Mouse (Mus musculus) neural tube, embryonic 13.5 days (tissue): ENCODE data around the gene Sel1l2. TPM values are rescaled to one million over a fixed set of nuclear protein-coding genes. Genes with fewer than 3 reads are reported as not detected.

Experiments used
- ATAC-seq: fragments of 200-750 bp; cut with Nextera tagmentation; 2 replicates; pipeline ENCODE4 v1.8.0; 2017; ENCODE audit warnings: low read depth, mild to moderate bottlenecking, moderate TSS enrichment, moderate library complexity
- H3K27ac ChIP-seq: fragments of 300-500 bp; sonication (generic); replicated peaks from 2 replicates; pipeline ENCODE4 v1.5.1; 2015; ENCODE audit warnings: moderate library complexity, mild to moderate bottlenecking, inconsistent platforms
- H3K27me3 ChIP-seq: fragments of 300-500 bp; sonication (generic); 2 replicates; pipeline ENCODE4 v1.6.1; 2015; ENCODE audit warnings: mild to moderate bottlenecking, inconsistent platforms
- H3K36me3 ChIP-seq: fragments of 300-500 bp; sonication (generic); 2 replicates; pipeline ENCODE4 v1.6.1; 2015; ENCODE audit warnings: mild to moderate bottlenecking, inconsistent platforms
- H3K4me1 ChIP-seq: fragments of 300-500 bp; sonication (generic); replicated peaks from 2 replicates; pipeline ENCODE4 v1.6.1; 2015; ENCODE audit warnings: inconsistent platforms
- H3K4me2 ChIP-seq: fragments of 300-500 bp; sonication (generic); 2 replicates; pipeline ENCODE4 v1.6.1; 2015; ENCODE audit warnings: inconsistent platforms, mild to moderate bottlenecking, moderate library complexity
- H3K4me3 ChIP-seq: fragments of 300-500 bp; sonication (generic); 2 replicates; pipeline ENCODE4 v1.5.1; 2015; ENCODE audit warnings: mild to moderate bottlenecking, inconsistent platforms
- H3K9ac ChIP-seq: fragments of 300-500 bp; sonication (generic); 2 replicates; pipeline ENCODE4 v1.6.1; 2015; ENCODE audit warnings: moderate library complexity, mild to moderate bottlenecking, inconsistent platforms
- H3K9me3 ChIP-seq: fragments of 300-500 bp; sonication (generic); 2 replicates; pipeline ENCODE4 v1.6.1; 2016; ENCODE audit warnings: inconsistent platforms
- WGBS: fragments of 180-500 bp; shearing (Covaris S2); methylation state at CpG from one replicate; pipeline ENCODE4 v1.1.7; 2015; 5-methylcytosine and 5-hydroxymethylcytosine counted together
- polyA plus RNA-seq: library from polyadenylated mRNA; unstranded; fragments of >200 nt; fragmentation: Nextera tagmentation; extraction: Ambion mirVana; gene quantifications from 2 replicates; pipeline ENCODE4 v1.2.1, GENCODE M21; 2015

Sel1l2 gene
- polyA plus RNA-seq = not detected in 2 replicates

DNA sequence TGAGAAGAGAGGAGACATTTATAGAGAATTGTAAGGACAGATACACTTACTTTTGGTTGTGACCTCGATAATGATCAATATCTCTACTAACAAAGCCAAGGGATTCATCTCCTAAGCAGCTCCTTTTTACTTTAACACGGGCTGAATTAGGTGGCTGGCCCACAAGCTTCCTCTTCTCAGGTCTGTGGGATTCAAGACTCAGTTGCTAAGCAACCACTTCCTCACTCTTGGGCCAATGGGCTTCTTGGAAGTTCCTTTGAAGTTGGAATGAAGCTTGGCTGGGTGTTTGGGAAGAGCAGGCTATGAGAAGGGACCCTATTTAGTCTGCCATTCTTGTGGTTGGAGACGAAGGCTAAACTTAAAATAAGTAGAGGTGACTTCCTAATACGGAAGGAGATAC is at the start of gene Sel1l2:
Gene Sel1l2 (minus strand): TSS at position 182 of the 400 bp plus-strand sequence.
- H3K27ac ChIP-seq = no peak within 1 kb of the TSS
- WGBS = 34% methylated on average over 4 of the region's 4 CpGs
- no peak for ATAC-seq
- H3K4me2 ChIP-seq = no peak within 1 kb of the TSS
- H3K4me1 ChIP-seq = no peaks in the 10 kb centered on the region
- H3K4me3 ChIP-seq = no peak within 1 kb of the TSS
- H3K9ac ChIP-seq = no peak within 1 kb of the TSS
- no peaks in the 10 kb centered on the region for H3K36me3 ChIP-seq
- no peaks in the 10 kb centered on the region for H3K27me3 ChIP-seq
- no peaks in the 10 kb centered on the region for H3K9me3 ChIP-seq

DNA sequence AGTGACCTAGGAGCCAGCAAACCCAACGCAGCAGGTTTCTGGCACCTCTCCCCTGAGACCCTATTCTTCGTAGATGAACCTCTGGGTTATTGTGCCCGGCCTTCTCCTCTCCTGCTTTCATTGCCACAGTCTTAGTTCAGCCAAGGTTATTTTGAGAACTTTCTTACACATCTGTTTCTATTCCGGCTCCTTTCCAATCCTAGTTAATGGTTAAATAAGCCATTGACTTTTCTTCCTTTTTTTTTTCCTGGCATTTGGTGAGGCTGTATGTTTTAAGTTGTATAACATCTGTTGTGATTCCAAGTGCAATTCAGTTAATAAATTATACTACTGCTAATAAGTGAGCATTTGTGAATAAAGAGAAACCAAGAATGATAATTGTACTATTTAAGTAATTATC is 49.6 kb upstream of the Sel1l2 start:
- Histone ChIP-seq H3K4me2 (no peak overlapping the region), H3K36me3 (no peaks in the 10 kb centered on the region), H3K4me1 (no peaks in the 10 kb centered on the region), H3K4me3 (no peak overlapping the region), H3K27ac (no peak overlapping the region), H3K9me3 (no peaks in the 10 kb centered on the region), H3K9ac (no peak overlapping the region), H3K27me3 (no peaks in the 10 kb centered on the region)
- WGBS = 73% methylated on average over 4 of the region's 4 CpGs
- ATAC-seq = no peak

DNA sequence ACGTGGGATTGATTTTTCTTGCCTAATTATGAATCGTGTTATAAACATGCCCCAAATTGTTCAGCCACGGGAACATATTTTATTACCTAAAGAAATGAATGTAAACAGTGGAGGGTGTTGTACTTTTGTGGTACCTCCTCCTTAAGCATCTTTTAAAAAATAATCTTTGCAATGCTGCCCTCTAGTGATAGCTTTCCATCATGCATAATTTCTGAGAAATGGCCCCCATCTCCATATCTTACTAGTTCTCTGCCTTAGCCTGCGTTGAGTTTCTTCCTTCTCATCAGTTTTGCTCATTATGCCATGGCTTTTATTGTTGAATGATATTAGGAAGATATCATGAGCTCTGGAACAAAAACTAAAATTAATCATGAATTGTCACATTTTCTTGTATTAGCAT is 37.8 kb upstream of the Sel1l2 start:
- H3K27me3 ChIP-seq = no peaks in the 10 kb centered on the region
- H3K4me3 ChIP-seq = no peak overlapping the region
- no peak overlapping the region for H3K27ac ChIP-seq
- no peaks in the 10 kb centered on the region for H3K9me3 ChIP-seq
- H3K4me2 ChIP-seq = no peak overlapping the region
- no peak for ATAC-seq
- no peak overlapping the region for H3K9ac ChIP-seq
- 20% methylated on average over 4 of the region's 4 CpGs for WGBS
- no peaks in the 10 kb centered on the region for H3K36me3 ChIP-seq
- H3K4me1 ChIP-seq = no peaks in the 10 kb centered on the region

- ATAC-seq = no peak
- Histone ChIP-seq H3K9ac (no peak overlapping the region), H3K27ac (no peak overlapping the region), H3K4me3 (no peak overlapping the region), H3K4me2 (no peak overlapping the region), H3K27me3 (no peaks in the 10 kb centered on the region), H3K36me3 (no peaks in the 10 kb centered on the region), H3K9me3 (no peaks in the 10 kb centered on the region), H3K4me1 (no peaks in the 10 kb centered on the region)
Measured at GRCm38 (mm10) chr2:140425844-140426243, 36.3 kb upstream of the Sel1l2 start.

- WGBS = under 1% methylated on average over 39 of the region's 58 CpGs
- H3K4me2 ChIP-seq = peak overlapping the region; percentile 90
- no peaks in the 10 kb centered on the region for H3K27me3 ChIP-seq
- H3K4me3 ChIP-seq = peak overlapping the region; percentile 80
- H3K27ac ChIP-seq = peak overlapping the region; percentile 81
- peaks cover 14% of the 10 kb centered on the region for H3K4me1 ChIP-seq
- H3K36me3 ChIP-seq = no peaks in the 10 kb centered on the region
- no peaks in the 10 kb centered on the region for H3K9me3 ChIP-seq
- peak; percentile 88 for ATAC-seq
- H3K9ac ChIP-seq = peak overlapping the region; percentile 84
Measured at GRCm38 (mm10) chr2:140395744-140396231, 6.3 kb upstream of the Sel1l2 start.

DNA sequence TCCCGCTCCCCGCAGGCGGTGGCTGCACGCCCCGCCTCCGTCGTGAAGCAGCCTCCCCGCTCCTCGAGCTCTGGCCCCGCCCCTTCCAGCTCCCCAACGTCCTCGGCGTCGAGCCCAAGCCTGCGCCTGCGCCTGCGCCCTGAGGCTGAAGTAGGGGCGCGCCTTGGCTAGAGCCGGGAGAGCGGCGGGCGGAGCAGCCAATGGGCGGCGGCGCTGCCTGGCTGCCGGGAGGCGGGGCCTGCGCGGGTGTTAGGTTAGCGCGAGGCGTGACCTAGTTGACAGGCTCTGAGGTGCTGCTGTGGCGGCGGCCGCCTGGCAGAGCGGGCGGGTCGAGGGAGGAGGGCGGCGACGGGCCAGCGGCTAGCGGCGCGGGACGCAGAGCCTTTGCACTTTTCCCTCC is 5.7 kb upstream of the Sel1l2 start, which contains the start of gene Macrod2:
Gene Macrod2 (plus strand): TSS at position 131 of the 400 bp plus-strand sequence.
- H3K4me1 ChIP-seq = peaks cover 14% of the 10 kb centered on the region
- peak; percentile 100 for ATAC-seq
- H3K36me3 ChIP-seq = no peaks in the 10 kb centered on the region
- H3K4me3 ChIP-seq = peak within 1 kb of the TSS; percentile 80
- H3K4me2 ChIP-seq = peak within 1 kb of the TSS; percentile 90
- peak within 1 kb of the TSS; percentile 84 for H3K9ac ChIP-seq
- H3K27me3 ChIP-seq = no peaks in the 10 kb centered on the region
- under 1% methylated on average over 47 of the region's 47 CpGs for WGBS
- no peaks in the 10 kb centered on the region for H3K9me3 ChIP-seq
- peak within 1 kb of the TSS; percentile 81 for H3K27ac ChIP-seq

- Histone ChIP-seq H3K9ac (no peak overlapping the region), H3K36me3 (no peaks in the 10 kb centered on the region), H3K27ac (no peak overlapping the region), H3K27me3 (no peaks in the 10 kb centered on the region), H3K9me3 (no peaks in the 10 kb centered on the region), H3K4me3 (no peak overlapping the region), H3K4me2 (no peak overlapping the region), H3K4me1 (no peaks in the 10 kb centered on the region)
- ATAC-seq = no peak
- WGBS = 84% methylated on average over 1 of the region's 1 CpGs
Measured at GRCm38 (mm10) chr2:140364804-140365203, 24.7 kb downstream of the Sel1l2 start.

DNA sequence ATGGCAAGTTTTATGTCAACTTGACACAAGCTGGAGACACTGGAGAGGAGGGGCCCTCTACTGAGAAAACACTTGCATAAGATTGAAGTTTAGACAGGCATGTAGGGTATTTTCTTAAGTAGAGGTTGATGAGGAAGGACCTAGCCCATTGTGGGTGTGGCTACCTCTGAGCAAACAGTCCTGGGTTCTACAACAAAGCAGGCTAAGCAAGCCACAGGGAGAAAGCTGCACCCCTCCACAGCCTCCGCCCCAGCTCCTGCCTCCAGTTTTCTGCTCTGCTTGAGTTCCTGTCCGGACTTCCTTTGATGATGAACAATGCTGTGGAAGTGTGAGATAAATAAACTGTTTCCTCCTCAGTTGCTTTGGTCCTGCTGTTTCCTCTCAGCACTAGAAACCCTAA is 29.6 kb downstream of the Sel1l2 start:
- WGBS = 65% methylated on average over 2 of the region's 2 CpGs
- no peak overlapping the region for H3K4me2 ChIP-seq
- no peaks in the 10 kb centered on the region for H3K9me3 ChIP-seq
- no peak overlapping the region for H3K27ac ChIP-seq
- H3K27me3 ChIP-seq = no peaks in the 10 kb centered on the region
- no peaks in the 10 kb centered on the region for H3K36me3 ChIP-seq
- ATAC-seq = no peak
- H3K9ac ChIP-seq = no peak overlapping the region
- H3K4me1 ChIP-seq = no peaks in the 10 kb centered on the region
- H3K4me3 ChIP-seq = no peak overlapping the region

DNA sequence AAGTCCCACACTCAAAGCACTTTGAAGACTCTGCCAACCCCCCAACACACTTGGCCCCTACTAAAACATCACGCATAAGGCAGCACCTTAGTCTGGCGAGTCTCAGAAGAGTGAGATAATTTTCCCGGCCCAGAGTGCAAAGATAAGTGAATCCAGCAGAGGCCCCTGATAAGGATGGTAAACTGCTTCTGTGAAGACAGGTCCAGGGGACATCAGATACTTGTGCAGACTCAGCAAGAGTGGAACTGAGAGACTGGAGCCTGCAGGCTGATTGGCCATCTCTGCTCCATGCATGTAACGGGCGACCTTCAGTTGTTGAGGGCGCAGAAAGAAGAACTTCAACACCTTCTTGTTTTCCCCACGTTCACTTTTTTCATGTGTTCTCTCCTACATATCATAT is 47.1 kb downstream of the Sel1l2 start:
- Histone ChIP-seq H3K4me2 (no peak overlapping the region), H3K9ac (no peak overlapping the region), H3K27me3 (no peaks in the 10 kb centered on the region), H3K4me3 (no peak overlapping the region), H3K27ac (no peak overlapping the region), H3K9me3 (no peaks in the 10 kb centered on the region), H3K36me3 (no peaks in the 10 kb centered on the region), H3K4me1 (no peaks in the 10 kb centered on the region)
- WGBS = 90% methylated on average over 7 of the region's 7 CpGs
- no peak for ATAC-seq

GRCm38 (mm10) chr2:140330508-140331306 is 58.8 kb downstream of the Sel1l2 start:
- Histone ChIP-seq H3K4me1 (no peaks in the 10 kb centered on the region), H3K36me3 (no peaks in the 10 kb centered on the region), H3K4me2 (no peak overlapping the region), H3K4me3 (no peak overlapping the region), H3K27me3 (no peaks in the 10 kb centered on the region), H3K9me3 (no peaks in the 10 kb centered on the region), H3K9ac (no peak overlapping the region), H3K27ac (no peak overlapping the region)
- 79% methylated on average over 5 of the region's 5 CpGs for WGBS
- ATAC-seq = no peak

GRCm38 (mm10) chr2:140302976-140303708 is 86.4 kb downstream of the Sel1l2 start:
- H3K4me2 ChIP-seq = no peak overlapping the region
- no peaks in the 10 kb centered on the region for H3K9me3 ChIP-seq
- no peak for ATAC-seq
- WGBS = 79% methylated on average over 3 of the region's 3 CpGs
- no peaks in the 10 kb centered on the region for H3K36me3 ChIP-seq
- no peak overlapping the region for H3K4me3 ChIP-seq
- H3K4me1 ChIP-seq = no peaks in the 10 kb centered on the region
- H3K9ac ChIP-seq = no peak overlapping the region
- H3K27me3 ChIP-seq = no peaks in the 10 kb centered on the region
- no peak overlapping the region for H3K27ac ChIP-seq

GRCm38 (mm10) chr2:140297155-140297554 is 92.4 kb downstream of the Sel1l2 start:
- 23% methylated on average over 4 of the region's 4 CpGs for WGBS
- Histone ChIP-seq H3K9ac (no peak overlapping the region), H3K4me1 (0 out of 2 replicates have a peak, but pooled peaks cover 4% of the 10 kb centered on the region), H3K27ac (no peak overlapping the region), H3K4me2 (no peak overlapping the region), H3K9me3 (no peaks in the 10 kb centered on the region), H3K27me3 (no peaks in the 10 kb centered on the region), H3K36me3 (no peaks in the 10 kb centered on the region), H3K4me3 (no peak overlapping the region)
- no peak for ATAC-seq
